Mouse (Mus musculus) liver, postnatal 0 days (tissue): ENCODE data around the gene Mrpl50. TPM values are rescaled to one million over a fixed set of nuclear protein-coding genes. Genes with fewer than 3 reads are reported as not detected.

Experiments used
- ATAC-seq: fragments of 200-750 bp; cut with Nextera tagmentation; 2 replicates; pipeline ENCODE4 v1.8.0; 2017; ENCODE audit warnings: mild to moderate bottlenecking, moderate library complexity
- DNase-seq: peaks from one replicate; pipeline ENCODE4 v3.0.0-alpha.2; 2016
- H3K27ac ChIP-seq: fragments of 300-500 bp; sonication (generic); 2 replicates; pipeline ENCODE4 v1.5.1; 2014; ENCODE audit warnings: antibody characterized with exemption, moderate library complexity, mild to moderate bottlenecking, low read depth
- H3K27me3 ChIP-seq: fragments of 300-500 bp; sonication (generic); 2 replicates; pipeline ENCODE4 v1.6.1; 2014; ENCODE audit warnings: low read length, control low read depth, mixed read lengths; ENCODE audit not compliant: insufficient read depth
- H3K36me3 ChIP-seq: fragments of 300-500 bp; sonication (generic); replicated peaks from 2 replicates; pipeline ENCODE4 v1.6.1; 2014; ENCODE audit warnings: mild to moderate bottlenecking, control low read depth, low read length, moderate library complexity, mixed read lengths; ENCODE audit not compliant: insufficient read depth
- H3K4me1 ChIP-seq: fragments of 300-500 bp; sonication (generic); 2 replicates; pipeline ENCODE4 v1.6.1; 2014; ENCODE audit warnings: antibody characterized with exemption, mild to moderate bottlenecking, control low read depth; ENCODE audit not compliant: insufficient read depth
- H3K4me2 ChIP-seq: fragments of 300-500 bp; sonication (generic); 2 replicates; pipeline ENCODE4 v1.6.1; 2014; ENCODE audit warnings: low read depth, mild to moderate bottlenecking, low read length, moderate library complexity, mixed read lengths
- H3K4me3 ChIP-seq: fragments of 300-500 bp; sonication (generic); 2 replicates; pipeline ENCODE4 v1.5.1; 2014; ENCODE audit warnings: low read depth, low read length
- H3K9ac ChIP-seq: fragments of 300-500 bp; sonication (generic); replicated peaks from 2 replicates; pipeline ENCODE4 v1.6.1; 2014; ENCODE audit warnings: mild to moderate bottlenecking, moderate library complexity
- H3K9me3 ChIP-seq: fragments of 300-500 bp; sonication (generic); 2 replicates; pipeline ENCODE4 v1.6.1; 2016; ENCODE audit warnings: mild to moderate bottlenecking, control low read depth, low read length, mixed read lengths
- CTCF ChIP-seq: sonication (generic); IDR thresholded peaks from 2 replicates; pipeline ENCODE4 v1.5.1; 2016; ENCODE audit warnings: antibody characterized with exemption, low read depth
- EP300 ChIP-seq: IDR thresholded peaks from 2 replicates; pipeline ENCODE4 v1.6.1; 2016; ENCODE audit warnings: antibody characterized with exemption, low read depth, mild to moderate bottlenecking
- WGBS: fragments of 180-500 bp; shearing (Covaris S2); extraction: QIAGEN DNeasy Blood & Tissue Kit; methylation state at CpG from one replicate; pipeline ENCODE4 v1.1.7; 2014; ENCODE audit not compliant: insufficient replicate concordance; 5-methylcytosine and 5-hydroxymethylcytosine counted together
- polyA plus RNA-seq: library from polyadenylated mRNA; unstranded; fragments of >200 nt; fragmentation: Nextera tagmentation; extraction: Ambion mirVana; gene quantifications from 2 replicates; pipeline ENCODE4 v1.2.1, GENCODE M21; 2015

Gene Mrpl50
- polyA plus RNA-seq, 1 experiment from 2014 or later, result 64.3 TPM

- peak within 1 kb of the TSS; percentile 51 for H3K4me2 ChIP-seq
- peak within 1 kb of the TSS; percentile 93 for H3K27ac ChIP-seq
- WGBS, result 24% methylated on average over 3 of the region's 3 CpGs
- ATAC-seq (peak; percentile 78), DNase-seq (peak; percentile 75)
- no peaks in the 10 kb centered on the region for H3K4me1 ChIP-seq
- TF ChIP-seq CTCF (no peak), EP300 (peak; percentile 90)
- no peaks in the 10 kb centered on the region for H3K27me3 ChIP-seq
- H3K4me3 ChIP-seq, result peak within 1 kb of the TSS; percentile 47
- peak within 1 kb of the TSS; percentile 72 for H3K9ac ChIP-seq
- no peaks in the 10 kb centered on the region for H3K36me3 ChIP-seq
- no peaks in the 10 kb centered on the region for H3K9me3 ChIP-seq
Observed at GRCm38 (mm10) chr4:49549383-49549782, 28.5 kb upstream of the Mrpl50 start, which contains the start of gene Aldob. Gene Aldob (minus strand): TSS chr4:49549546.

GRCm38 (mm10) chr4:49547544-49548219, 26.8 kb upstream of the Mrpl50 start:
- H3K27me3 ChIP-seq, result no peaks in the 10 kb centered on the region
- TF ChIP-seq CTCF (no peak), EP300 (no peak)
- H3K4me1 ChIP-seq, result no peaks in the 10 kb centered on the region
- DNase-seq (peak; percentile 41), ATAC-seq (peak; percentile 33)
- peak overlapping the region; percentile 51 for H3K4me2 ChIP-seq
- H3K4me3 ChIP-seq, result peak overlapping the region; percentile 47
- peak overlapping the region; percentile 93 for H3K27ac ChIP-seq
- no peaks in the 10 kb centered on the region for H3K9me3 ChIP-seq
- H3K9ac ChIP-seq, result peak overlapping the region; percentile 72
- WGBS, result 60% methylated on average over 7 of the region's 7 CpGs
- H3K36me3 ChIP-seq, result peaks cover 5% of the 10 kb centered on the region; the same call in 1 of the 2 replicates

- H3K9ac ChIP-seq, result peak overlapping the region; percentile 46
- peak overlapping the region; percentile 51 for H3K4me2 ChIP-seq
- WGBS, result 45% methylated on average over 6 of the region's 6 CpGs
- H3K4me1 ChIP-seq, result no peaks in the 10 kb centered on the region
- no peaks in the 10 kb centered on the region for H3K27me3 ChIP-seq
- TF ChIP-seq EP300, result peak; percentile 75
- TF ChIP-seq CTCF, result no peak
- no peak for DNase-seq
- peaks cover 5% of the 10 kb centered on the region; the same call in 1 of the 2 replicates for H3K36me3 ChIP-seq
- no peaks in the 10 kb centered on the region for H3K9me3 ChIP-seq
- peak overlapping the region; percentile 93 for H3K27ac ChIP-seq
- H3K4me3 ChIP-seq, result peak overlapping the region; percentile 47
- peak; percentile 30 for ATAC-seq
Observed at GRCm38 (mm10) chr4:49546873-49547543, 26.1 kb upstream of the Mrpl50 start.

- no peak for DNase-seq
- Histone ChIP-seq H3K4me1 (no peaks in the 10 kb centered on the region), H3K9me3 (no peaks in the 10 kb centered on the region), H3K36me3 (peaks cover 9% of the 10 kb centered on the region), H3K27ac (peak overlapping the region; percentile 93), H3K4me2 (peak overlapping the region; percentile 51), H3K4me3 (peak overlapping the region; percentile 47), H3K9ac (peak overlapping the region; percentile 46; the same call in 1 of the 2 replicates), H3K27me3 (no peaks in the 10 kb centered on the region)
- no peak for ATAC-seq
- TF ChIP-seq EP300 (no peak), CTCF (no peak)
- 55% methylated on average over 2 of the region's 2 CpGs for WGBS
Observed at GRCm38 (mm10) chr4:49546026-49546425, 25.1 kb upstream of the Mrpl50 start.

- ATAC-seq (no peak), DNase-seq (no peak)
- Histone ChIP-seq H3K4me1 (no peaks in the 10 kb centered on the region), H3K9me3 (no peaks in the 10 kb centered on the region), H3K27ac (no peak overlapping the region), H3K36me3 (peaks cover 10% of the 10 kb centered on the region), H3K27me3 (no peaks in the 10 kb centered on the region), H3K4me3 (no peak overlapping the region), H3K4me2 (no peak overlapping the region), H3K9ac (no peak overlapping the region)
- no peak for TF ChIP-seq CTCF
- no peak for TF ChIP-seq EP300
- 70% methylated on average over 3 of the region's 3 CpGs for WGBS
Observed at GRCm38 (mm10) chr4:49540966-49541365, 20.1 kb upstream of the Mrpl50 start.

GRCm38 (mm10) chr4:49539665-49540064, 18.8 kb upstream of the Mrpl50 start:
- Histone ChIP-seq H3K9ac (no peak overlapping the region), H3K4me2 (no peak overlapping the region), H3K4me3 (no peak overlapping the region), H3K36me3 (peaks cover 10% of the 10 kb centered on the region), H3K9me3 (no peaks in the 10 kb centered on the region), H3K4me1 (no peaks in the 10 kb centered on the region), H3K27me3 (no peaks in the 10 kb centered on the region), H3K27ac (no peak overlapping the region)
- ATAC-seq, result no peak
- WGBS, result 65% methylated on average over 6 of the region's 6 CpGs
- DNase-seq, result no peak
- TF ChIP-seq EP300 (no peak), CTCF (no peak)
